Mouse (Mus musculus) adrenal gland, adult 2 months (tissue): ENCODE measurements around the gene D5Ertd579e. TPM values are rescaled to one million over a fixed set of nuclear protein-coding genes. Genes with fewer than 3 reads are reported as not detected.
A peak's percentile ranks its signal among the peaks of the same experiment; 100 is the strongest.

Source experiments
- DNase-seq: peaks from one replicate; pipeline ENCODE4 v3.0.0; 2021
- polyA plus RNA-seq: library from polyadenylated mRNA; depleted of rRNA; stranded (reverse); fragments of >200 nt; gene quantifications from 2 replicates; pipeline ENCODE4 v1.2.3, GENCODE M21; 2012
- total RNA-seq, 2 experiments: library from RNA; stranded (reverse); gene quantifications; 2 replicates each; pipeline ENCODE4 v1.2.3; 2021

The D5Ertd579e gene
- total and polyA plus RNA-seq, 3 experiments, result 13.7 to 83.5 (median 64.4) TPM

DNA sequence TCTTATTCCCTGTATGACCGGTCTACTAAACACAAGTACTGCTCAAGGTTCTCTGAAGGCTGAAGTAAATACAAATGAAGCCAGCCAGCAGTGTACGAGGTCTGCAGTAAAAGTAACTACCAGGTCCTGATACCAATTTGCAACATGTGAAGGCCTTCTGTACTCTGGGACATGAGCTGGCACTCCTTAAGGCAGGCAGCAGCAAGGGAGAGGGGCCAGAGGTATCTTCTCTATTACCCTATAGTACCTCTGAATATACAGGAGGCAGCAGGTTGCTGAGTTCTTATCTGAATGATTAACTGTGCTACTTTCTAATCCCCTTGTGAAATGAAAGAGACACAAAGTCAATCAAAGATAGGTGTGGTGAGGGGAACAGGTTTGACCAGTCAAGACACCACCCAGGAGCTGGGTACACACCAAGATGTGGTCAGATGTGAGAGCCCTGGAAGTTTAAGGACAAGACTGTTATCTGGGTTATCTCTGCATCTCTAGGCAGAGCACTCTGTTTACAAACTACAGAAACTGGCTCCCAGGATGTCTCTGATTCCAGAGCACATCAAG is 86.8 kb downstream of the D5Ertd579e start:
- no peak for DNase-seq

DNA sequence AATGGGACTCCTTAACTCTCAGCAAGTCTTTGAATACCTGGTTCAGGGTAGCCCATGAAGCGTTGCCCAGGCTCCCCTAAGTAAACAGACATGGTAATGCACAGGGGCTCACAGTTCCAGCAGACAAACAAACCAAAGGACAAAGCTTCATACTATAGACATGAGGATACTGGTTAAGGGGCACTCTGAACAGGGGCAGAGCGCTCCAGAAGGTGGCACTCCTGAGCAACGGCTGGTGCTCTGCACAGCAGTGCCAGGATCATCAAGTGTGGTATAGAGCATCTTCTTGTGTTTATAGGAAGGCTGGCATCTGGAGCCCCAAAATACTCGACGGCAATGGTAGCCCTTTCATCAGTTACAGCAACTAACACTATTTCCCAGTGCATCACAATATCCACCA is 92.8 kb downstream of the D5Ertd579e start:
- DNase-seq, result peak; percentile 41

DNA sequence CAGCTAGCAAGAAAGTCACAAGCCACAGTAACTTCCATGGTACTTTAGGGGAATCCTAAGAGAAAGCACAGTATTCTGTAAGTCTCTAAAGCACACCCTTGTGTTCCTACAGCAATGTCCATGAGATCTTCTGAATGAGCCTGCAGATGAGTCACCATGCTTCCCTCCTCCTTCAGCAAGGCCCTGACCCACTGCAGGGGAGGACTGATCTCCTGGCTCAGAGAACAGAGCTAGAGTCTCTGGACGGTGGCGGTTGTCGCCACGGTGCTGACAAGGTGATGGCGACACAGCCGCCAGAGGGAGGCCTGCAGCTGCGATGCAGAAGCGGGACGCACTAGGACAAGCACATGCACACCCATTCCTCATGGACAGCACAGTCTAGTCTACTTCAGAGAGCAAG is 93.8 kb downstream of the D5Ertd579e start:
- DNase-seq, result peak; percentile 65

DNA sequence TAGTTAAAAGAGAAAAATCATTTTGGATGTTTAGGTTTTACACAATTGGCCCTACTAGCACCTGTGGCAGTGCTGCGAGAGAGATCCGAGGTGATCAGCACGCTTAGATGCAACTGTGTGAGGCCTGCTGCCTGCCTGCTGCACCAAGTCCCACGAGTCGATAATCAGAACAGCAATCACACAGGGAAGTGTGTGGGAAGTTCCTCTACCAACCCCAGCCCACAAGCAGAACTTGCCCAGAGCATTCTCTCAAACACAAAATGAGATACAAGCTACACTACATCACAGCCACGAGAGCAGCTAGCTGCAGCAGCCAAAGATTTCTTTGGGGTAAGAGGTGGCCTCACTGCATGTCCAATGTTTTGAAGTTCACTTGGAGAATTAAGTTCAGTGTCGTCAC is 94.3 kb downstream of the D5Ertd579e start:
- no peak for DNase-seq

DNA sequence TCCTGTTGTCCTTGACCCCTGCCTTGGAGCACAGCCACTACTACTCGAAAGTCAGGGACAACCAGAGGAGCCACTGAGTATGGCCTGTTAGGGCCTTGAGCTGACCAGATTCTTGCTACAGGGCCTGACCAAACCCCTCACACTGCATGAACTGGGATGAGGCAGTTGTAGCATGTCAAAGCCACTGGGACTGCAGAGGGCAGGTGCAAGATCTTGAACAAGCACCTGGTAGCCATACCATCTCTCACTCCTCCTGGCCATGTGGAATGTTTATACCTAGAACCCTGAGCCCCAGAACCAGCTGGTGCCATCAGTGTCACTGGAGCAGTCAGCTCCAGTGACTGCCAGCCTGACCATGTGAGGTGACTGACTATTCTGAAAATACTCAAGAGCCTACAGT is 96.9 kb downstream of the D5Ertd579e start:
- no peak for DNase-seq

DNA sequence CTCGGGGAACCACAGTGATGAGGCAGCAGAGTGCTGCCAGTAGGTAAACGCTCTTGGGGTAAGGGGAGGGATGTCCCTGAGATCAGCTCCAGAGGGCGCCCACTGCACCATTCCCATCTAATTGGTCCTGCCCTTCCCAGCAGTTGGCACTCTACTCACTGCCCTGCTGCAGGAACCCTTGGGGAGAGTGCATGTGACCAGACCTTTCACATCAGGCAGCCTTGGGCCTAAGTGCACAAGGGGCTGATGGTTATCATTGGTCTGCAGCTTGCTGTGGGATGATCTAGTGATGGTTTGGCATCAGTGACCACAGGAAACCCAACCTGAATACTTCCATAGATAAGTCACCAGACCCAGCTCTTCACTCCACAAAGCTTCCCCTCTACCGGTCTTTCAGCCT is 98.2 kb downstream of the D5Ertd579e start:
- DNase-seq, result no peak

DNA sequence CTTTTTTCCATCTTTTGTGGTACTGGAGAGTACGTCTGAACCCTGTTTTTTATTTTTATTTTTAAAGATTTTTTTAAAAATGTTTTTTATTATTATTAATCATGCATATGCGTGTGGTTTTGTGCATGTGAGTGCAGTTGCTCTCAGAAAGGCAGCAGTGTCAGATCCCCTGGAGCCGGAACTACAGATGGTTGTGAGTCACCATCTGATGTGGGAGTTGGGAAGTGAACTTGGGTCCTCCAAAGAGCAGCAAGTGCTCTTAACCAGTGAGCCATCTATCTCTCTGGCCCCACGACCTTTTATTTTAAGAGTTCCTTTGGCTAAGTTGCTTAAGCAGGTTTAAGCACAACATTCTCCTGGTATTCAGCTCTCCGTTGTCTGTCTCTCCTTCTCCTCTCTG is 99.6 kb downstream of the D5Ertd579e start:
- DNase-seq, result no peak

DNA sequence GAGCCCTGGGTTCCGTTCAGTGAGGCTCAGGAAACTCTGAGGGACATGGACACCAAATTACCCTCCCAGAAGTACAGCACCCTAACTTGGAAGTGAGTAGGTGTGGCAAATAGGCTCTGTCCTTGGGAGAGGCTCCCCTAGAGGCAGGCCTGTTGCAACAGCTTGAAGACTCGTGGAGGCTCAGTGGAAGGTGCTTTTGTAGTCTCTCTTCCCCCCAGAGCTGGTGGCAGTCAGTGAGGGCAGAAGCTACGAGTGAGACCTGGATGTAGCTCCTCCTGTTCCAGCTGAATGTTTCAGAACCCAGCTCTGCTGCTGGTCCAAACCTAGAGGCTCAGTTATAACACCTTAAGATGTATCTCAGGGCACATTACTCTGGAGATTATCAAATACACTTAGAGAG is 100.7 kb downstream of the D5Ertd579e start:
- no peak for DNase-seq

DNA sequence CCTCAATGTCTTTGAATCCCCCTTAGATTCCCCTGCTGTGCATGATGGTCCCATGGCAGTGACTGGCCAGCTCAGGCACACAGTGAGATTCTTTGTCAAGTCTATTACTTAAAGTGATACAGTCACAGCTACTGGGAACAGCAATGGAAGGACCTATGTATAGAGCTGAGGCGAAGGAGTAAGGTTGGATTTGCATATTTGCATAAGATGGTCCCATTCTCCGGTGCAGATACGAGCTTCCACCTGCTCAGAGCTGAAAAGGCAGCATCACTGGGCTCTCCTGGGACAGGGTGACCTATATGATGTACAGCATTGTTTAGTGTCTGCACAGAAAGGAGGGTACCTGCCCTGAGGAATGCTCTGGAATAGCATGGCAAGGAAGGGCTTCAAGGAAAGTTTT is 101.5 kb downstream of the D5Ertd579e start:
- DNase-seq, result no peak

DNA sequence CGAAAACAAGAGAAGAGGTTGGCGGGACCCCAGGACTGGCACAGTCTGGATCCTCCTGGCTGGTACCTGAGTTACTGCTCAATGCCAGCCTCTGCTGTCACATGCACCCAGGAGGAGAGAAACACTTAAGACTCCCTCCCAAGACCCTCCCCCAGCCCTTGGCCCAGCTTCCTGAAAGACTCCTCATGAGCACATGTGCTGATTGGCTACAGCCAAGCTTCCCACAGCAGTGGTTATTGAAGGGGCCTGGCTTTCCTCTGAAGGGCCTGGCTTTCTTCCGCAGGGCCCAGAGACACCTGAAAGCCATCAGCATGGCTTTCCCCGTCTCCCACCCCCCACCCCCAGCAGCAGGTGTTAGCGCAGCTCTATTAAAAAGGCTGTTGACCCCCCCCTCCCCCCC is 102.6 kb downstream of the D5Ertd579e start, which contains the start of gene Tbc1d14:
Gene Tbc1d14, minus strand, starts transcription at position 101 of the 400 bp plus-strand sequence.
- no peak for DNase-seq

DNA sequence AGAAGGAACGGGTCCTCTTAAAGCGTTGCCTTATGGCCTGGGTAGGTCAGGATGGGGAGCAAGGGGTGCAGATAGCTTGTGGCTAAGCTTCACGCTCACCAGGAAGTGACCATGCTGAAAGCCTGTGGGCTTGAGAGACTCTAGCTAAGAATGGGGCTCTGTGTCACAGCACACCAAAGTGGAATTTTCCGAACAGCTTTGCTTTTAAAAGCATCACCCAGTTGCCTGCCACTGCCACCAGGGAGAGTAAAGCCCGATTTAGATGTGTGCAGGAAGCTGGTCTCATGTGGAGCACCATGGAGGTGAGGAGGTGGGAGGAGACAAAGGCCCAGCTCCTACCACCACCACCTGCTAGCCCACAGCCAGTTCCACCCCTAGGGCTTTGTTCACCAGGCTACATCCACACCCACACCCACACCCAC is 105.3 kb downstream of the D5Ertd579e start:
- no peak for DNase-seq

DNA sequence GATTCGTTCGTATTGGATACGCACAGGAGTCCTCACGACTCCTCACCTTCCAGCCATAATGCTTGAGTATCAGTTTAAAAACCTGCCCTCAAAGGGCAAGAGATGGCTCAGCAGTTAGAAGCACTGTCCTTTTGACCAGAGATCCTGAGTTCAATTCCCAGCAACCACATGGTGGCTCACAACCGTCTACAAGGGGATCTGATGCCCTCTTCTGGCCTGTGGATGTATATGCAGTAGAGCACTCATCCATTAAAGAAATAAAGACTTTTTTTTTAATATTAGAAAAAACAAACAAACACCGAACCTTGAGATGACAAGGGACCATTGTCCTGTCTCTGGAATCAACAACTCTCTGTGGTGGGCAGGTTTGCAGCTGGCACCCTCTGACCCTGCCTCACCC is 111.5 kb downstream of the D5Ertd579e start:
- no peak for DNase-seq

DNA sequence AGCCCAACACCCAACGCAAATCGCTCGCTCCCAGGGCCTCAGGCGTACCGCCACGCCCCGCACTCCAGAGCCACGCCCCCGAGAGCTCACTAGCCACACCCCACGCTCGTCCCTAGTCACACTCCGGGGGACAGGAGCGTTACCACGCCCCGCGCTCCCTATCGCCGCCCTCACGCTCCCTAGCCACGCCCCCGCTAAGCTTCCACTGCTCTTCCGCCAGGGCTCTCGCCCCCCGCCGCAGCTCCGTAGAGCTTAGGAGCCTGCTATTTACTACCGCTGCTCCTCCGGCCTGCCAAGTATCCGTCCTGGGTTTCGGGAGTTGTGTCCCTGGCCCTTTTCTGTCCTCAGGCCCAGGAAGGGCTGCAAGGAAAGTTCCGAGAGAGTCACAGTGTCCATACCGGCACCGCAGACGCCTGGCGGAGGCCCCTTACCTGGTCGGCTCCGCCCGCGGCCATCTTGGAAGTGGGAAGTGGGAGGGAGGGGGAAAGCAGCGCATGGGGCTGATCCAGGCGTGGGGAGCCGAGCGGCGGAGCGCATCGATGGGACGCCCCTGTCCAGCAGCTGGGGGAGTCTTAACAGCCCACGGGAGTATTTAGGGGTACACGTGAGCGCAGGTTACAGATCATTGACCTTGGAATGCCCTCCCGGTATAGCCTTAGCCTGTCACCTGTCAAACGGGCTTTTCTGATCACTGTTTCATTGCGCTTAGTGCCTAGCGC is 113.7 kb downstream of the D5Ertd579e start:
- DNase-seq, result peak; percentile 100

DNA sequence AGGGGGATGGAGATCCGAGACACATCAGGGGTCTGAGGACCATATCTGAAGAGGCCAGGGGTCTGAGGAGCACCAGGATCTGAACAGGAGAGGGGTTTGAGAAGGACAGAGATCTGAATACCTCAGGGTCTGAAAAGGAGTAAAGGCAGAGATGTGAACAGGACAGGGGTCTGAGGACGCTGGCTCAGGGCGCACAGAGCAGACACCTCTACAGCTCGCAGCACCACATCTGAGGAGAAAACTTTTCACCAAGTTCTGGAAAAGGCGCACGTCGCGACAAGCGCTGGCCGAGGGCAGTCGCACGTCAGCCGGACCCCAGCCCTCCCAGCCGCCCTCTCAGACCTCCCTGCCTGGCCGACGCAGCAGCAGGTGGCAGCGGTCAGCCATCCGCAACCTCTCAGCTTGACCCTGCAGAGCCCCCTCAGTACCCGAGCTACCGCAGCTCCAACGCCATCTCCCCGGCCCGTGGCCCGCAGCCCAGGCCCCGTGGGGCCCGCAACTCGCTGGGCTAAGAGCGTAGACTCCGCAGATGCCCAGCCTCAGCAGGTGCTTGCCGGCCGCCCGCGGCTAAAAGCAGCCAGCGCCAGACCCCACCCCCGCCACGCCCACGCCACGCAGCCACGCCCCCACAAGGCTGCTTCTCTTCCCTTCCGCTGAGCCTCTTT is 114.4 kb downstream of the D5Ertd579e start:
- no peak for DNase-seq

DNA sequence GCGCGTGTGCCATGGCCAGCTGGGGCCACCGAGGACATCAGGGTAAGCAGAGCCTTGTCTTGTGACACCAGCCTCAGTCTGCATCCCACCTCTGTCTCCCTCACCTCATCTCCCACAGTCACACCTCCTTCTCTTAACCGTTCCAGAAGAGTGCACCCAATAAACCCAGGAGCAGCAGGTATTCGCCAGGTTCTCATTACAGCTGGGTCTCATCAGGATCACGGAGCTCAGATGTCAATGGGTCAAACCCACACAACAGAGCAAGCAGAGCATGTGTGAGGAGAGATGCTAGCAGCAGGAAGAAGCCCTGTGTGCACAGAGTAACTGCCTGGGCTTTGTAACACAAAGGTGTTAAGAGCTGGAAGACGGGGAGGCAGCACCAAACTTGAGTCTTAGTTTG is 115.9 kb downstream of the D5Ertd579e start:
- no peak for DNase-seq

DNA sequence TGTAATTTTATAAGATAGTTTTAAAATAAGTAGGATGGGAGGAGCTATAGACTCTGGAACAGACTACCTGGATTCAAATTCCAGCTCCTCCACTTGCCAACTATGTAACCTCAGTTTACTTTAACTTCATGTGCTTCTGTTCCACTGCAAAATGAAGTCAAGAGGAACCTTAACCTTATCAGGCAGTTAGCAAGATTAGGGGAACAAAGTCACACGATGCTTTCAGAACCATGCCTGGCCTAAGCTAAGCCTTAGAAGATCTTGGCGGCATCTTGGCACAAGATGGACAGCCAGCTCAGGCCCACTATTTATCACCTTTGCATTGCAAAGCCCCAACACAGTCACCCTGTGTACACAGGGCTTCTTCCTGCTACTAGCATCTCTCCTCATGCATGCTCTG is 116.8 kb downstream of the D5Ertd579e start:
- no peak for DNase-seq

DNA sequence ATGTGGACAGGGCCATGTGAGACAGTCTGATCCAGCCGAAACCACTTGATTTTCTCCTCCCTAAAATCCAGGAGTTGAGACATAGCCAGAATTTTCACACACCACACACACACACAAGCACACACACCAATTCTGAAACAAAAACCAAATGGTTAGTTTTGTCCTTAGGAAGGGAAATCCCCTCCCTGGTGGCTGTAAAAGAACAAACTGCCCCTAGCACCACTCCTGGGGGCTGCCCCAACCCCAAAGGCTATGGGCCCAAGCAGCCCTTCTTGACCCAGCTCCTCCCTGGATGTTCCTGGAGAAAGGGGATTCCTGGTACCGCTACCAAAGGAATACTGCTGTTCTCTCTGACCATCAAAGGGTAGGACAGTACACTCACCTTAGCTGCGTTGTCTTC is 119.4 kb downstream of the D5Ertd579e start:
- no peak for DNase-seq

DNA sequence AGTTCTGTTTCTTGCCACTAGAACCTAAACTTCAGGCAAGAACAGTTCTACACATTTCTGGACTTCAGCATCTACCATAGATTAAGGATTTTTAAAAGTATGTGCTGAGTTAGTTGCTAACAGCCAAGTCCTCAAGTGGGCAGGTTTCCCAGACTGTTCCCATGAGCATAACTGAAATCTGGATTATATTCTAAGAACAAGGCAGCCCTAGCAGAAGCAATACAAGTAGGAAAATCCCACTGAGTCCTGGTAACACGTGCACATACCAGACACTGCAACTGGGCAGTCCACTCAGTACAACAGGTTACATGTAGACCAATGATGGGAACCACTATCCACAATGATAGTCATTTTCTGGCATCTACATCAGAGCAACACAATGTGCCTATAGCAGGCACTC is 120.1 kb downstream of the D5Ertd579e start:
- DNase-seq, result no peak

DNA sequence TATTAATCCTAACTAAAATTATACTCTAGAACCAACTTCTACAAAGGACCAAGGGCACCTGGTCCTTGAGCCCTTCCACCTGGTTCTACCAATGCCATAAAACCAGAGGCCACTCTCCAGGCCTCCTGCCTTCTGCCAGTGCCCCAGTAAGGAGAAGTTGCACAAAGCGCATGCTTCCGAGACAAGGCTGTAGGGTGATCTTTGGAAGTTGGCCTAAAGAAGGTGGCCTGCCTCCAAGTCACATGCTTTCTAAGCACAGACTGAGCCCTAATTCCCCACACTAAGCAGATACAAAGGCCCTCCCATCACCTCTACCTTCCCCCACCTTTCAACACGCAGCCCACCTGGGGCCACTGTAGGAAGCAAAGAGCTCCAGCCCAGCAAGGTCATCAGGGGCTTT is 120.6 kb downstream of the D5Ertd579e start:
- peak; percentile 59 for DNase-seq

DNA sequence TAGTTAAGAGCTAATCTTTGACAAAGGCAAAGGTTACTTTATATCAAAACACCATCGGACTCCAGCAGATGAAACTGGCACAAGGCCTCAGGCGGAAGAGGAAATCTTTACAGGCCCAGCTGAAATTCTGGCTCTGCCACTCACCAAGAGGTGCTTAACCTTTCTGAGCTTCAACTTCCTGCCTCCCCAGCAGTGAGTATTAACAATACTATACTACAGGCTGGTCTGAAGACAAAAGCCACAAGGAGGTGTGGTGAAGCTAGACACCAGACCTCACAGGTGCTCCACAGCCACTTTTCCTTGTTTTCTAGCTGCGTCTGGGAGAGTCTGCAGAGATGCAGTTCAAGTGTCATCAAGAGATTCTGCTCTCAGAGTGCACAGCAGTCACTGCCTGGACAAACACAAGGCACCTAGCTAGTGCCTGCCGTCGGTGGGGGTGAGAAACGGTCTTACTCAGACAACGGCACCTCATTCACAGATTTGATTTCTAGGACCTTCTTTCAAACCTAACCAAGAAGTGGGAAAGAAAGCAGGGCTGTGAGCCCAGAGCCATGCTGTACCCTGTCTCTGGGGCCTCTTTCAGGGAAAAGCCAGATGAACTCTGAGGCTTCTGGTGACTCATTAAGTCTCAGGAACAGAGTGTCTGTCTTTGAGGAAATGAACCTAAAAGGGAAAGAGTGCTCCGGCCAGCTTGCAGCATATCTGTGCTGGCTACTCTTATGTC is 121.5 kb downstream of the D5Ertd579e start:
- peak; percentile 52 for DNase-seq

DNA sequence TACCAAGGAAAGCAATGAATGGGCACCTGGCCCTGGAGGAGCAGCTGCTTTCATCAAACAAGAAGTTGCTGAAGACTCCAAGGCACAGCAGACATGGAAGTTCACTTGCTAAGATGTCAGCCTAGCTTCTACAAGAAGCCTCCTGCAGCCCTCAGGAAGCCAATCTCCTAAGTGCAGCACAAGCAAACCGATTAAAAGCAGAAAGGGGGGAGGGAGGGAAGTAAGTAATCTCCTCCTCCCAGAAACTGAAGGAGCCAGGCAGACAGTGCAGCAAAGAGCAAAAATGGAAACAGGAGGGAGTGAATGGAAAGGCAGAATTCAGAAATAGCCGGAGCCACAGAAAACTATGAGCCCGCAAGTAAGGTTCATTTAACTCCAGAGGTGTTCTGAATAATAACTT is 122.5 kb downstream of the D5Ertd579e start:
- DNase-seq, result no peak

DNA sequence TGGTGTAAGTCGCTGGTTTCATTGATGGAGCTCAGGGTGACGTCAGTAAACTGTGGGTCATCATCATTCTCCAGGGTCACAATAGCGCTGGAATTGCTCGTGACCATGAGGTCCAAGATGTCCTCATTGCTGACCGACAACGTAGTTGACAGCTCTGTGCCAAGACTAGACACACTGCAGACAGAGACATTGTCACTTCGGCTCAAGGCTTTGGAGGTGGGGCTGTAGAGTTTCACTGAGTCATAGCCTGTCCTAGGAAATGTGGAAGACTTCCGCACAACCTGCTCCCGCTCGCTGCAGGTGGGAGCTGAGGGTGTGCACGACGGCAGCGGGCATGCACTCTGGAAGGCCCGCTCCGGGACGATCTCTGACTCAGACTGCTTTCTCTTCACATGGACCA is 124.5 kb downstream of the D5Ertd579e start:
- DNase-seq, result peak; percentile 82
